Mouse (Mus musculus) lung, embryonic 15.5 days (tissue): Measurements from ENCODE around the gene Unc13c. TPM values are rescaled to one million over a fixed set of nuclear protein-coding genes. Genes with fewer than 3 reads are reported as not detected.
A peak's percentile ranks its signal among the peaks of the same experiment; 100 is the strongest.

Experiments used
- ATAC-seq: fragments of 200-750 bp; cut with Nextera tagmentation; 2 replicates; pipeline ENCODE4 v1.8.0; 2017; ENCODE audit warnings: moderate number of reproducible peaks, borderline replicate concordance; ENCODE audit not compliant: low FRiP score, low TSS enrichment; ENCODE audit errors: extremely low read depth
- H3K27ac ChIP-seq: fragments of 300-500 bp; sonication (generic); 2 replicates; pipeline ENCODE4 v1.5.1; 2015; ENCODE audit warnings: moderate library complexity, mild to moderate bottlenecking, inconsistent platforms
- H3K27me3 ChIP-seq: fragments of 300-500 bp; sonication (generic); 2 replicates; pipeline ENCODE4 v1.6.1; 2015; ENCODE audit warnings: inconsistent platforms
- H3K36me3 ChIP-seq: fragments of 300-500 bp; sonication (generic); 2 replicates; pipeline ENCODE4 v1.6.1; 2015; ENCODE audit warnings: inconsistent platforms
- H3K4me1 ChIP-seq: fragments of 300-500 bp; sonication (generic); 2 replicates; pipeline ENCODE4 v1.6.1; 2015; ENCODE audit warnings: inconsistent platforms
- H3K4me2 ChIP-seq: fragments of 300-500 bp; sonication (generic); 2 replicates; pipeline ENCODE4 v1.6.1; 2015; ENCODE audit warnings: inconsistent platforms, mild to moderate bottlenecking, moderate library complexity
- H3K4me3 ChIP-seq: fragments of 300-500 bp; sonication (generic); 2 replicates; pipeline ENCODE4 v1.5.1; 2015; ENCODE audit warnings: mild to moderate bottlenecking, inconsistent platforms
- H3K9ac ChIP-seq: fragments of 300-500 bp; sonication (generic); 2 replicates; pipeline ENCODE4 v1.6.1; 2015; ENCODE audit warnings: inconsistent platforms
- H3K9me3 ChIP-seq: fragments of 300-500 bp; sonication (generic); 2 replicates; pipeline ENCODE4 v1.6.1; 2016; ENCODE audit warnings: inconsistent platforms
- WGBS: fragments of 180-500 bp; shearing (Covaris S2); methylation state at CpG from one replicate; pipeline ENCODE4 v1.1.7; 2015; 5-methylcytosine and 5-hydroxymethylcytosine counted together
- polyA plus RNA-seq: library from polyadenylated mRNA; unstranded; fragments of >200 nt; fragmentation: Nextera tagmentation; extraction: Ambion mirVana; gene quantifications from 2 replicates; pipeline ENCODE4 v1.2.1, GENCODE M21; 2015

Gene Unc13c
- 0.20 and 0.25 TPM in 2 replicates for polyA plus RNA-seq

GRCm38 (mm10) chr9:73968641-73969121 lies at the start of gene Unc13c:
Gene Unc13c (minus strand): TSS chr9:73968966.
- under 1% methylated on average over 17 of the region's 17 CpGs for WGBS
- H3K9ac ChIP-seq, result 0 out of 2 replicates have a peak within 1 kb of the TSS, but pooled peaks have one; percentile 4
- ATAC-seq, result no peak; the same call in 1 of the 2 replicates

DNA sequence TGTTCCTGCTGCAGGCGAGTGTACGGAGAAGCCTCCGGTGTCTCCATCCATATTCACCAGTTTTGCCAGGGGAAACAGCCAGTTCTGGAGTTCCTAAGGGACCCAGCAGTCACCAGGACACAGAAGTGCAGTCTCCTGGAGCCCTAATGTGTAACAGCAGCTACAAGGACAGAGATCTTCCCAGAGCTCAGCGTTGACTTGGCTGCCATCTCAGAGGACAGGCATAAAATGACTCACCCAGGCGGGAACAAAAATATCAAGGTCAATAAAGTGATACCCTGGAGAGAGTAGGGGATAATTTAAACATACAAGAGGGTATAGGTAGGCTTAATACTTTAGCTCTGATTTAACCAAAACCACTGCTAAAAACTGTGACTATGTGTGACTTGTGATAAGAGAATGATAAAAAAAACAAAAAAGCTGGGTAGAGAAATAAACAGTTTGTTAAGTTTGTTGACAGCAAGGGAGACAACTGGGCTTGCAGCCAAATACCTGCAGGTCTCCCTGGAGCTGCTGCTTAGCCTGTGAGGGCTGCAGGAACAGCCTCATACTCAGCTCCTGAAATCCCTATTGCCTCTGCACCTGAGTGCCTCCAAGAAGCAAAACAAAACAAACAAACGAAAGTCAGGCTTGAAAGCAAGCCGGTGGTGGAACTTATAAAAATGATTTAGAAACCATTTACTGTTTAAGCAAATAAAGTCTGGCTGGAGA lies 39.4 kb upstream of the Unc13c start:
- Histone ChIP-seq H3K4me3 (no peak overlapping the region), H3K27me3 (no peaks in the 10 kb centered on the region; the same call in 1 of the 2 replicates), H3K36me3 (no peaks in the 10 kb centered on the region), H3K27ac (no peak overlapping the region), H3K9me3 (no peaks in the 10 kb centered on the region), H3K9ac (no peak overlapping the region), H3K4me2 (no peak overlapping the region), H3K4me1 (no peaks in the 10 kb centered on the region)
- 54% methylated on average over 7 of the region's 7 CpGs for WGBS
- no peak for ATAC-seq

More at GRCm38 (mm10) chr9:73968641-73969121, at the start of gene Unc13c:
- Histone ChIP-seq H3K4me2 (peak within 1 kb of the TSS; percentile 53), H3K4me3 (peak within 1 kb of the TSS; percentile 24), H3K9me3 (no peaks in the 10 kb centered on the region), H3K27ac (no peak within 1 kb of the TSS), H3K27me3 (peaks cover 14% of the 10 kb centered on the region; the same call in 1 of the 2 replicates), H3K4me1 (peaks cover 16% of the 10 kb centered on the region), H3K36me3 (no peaks in the 10 kb centered on the region)

- H3K9me3 ChIP-seq, result no peaks in the 10 kb centered on the region
- H3K4me1 ChIP-seq, result no peaks in the 10 kb centered on the region
- H3K27me3 ChIP-seq, result no peaks in the 10 kb centered on the region
- ATAC-seq, result no peak
- H3K27ac ChIP-seq, result no peak overlapping the region
- no peak overlapping the region for H3K9ac ChIP-seq
- no peaks in the 10 kb centered on the region for H3K36me3 ChIP-seq
- no peak overlapping the region for H3K4me3 ChIP-seq
- no peak overlapping the region for H3K4me2 ChIP-seq
- WGBS, result 31% methylated on average over 6 of the region's 6 CpGs
Measured at GRCm38 (mm10) chr9:74002388-74002990, 33.7 kb upstream of the Unc13c start.

DNA sequence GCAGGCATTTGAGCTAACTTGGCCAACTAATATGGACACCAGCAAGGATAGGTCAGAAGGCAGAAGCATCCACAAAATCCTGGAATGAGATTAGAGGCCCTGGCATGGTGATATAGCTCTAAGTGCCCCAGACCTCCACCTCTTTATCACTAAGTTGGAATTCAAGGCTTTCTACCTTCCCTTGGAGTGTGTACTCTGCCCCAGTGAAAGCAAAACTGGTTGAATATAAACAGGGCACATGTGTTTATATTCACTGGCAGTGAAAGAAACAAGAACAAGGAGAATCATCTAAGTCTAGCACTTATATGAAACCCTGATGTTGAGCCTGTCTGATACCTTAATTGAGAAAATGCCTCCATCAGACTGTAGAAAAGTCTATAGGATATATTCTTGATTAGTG lies 19.3 kb upstream of the Unc13c start:
- Histone ChIP-seq H3K27ac (no peak overlapping the region), H3K4me1 (no peaks in the 10 kb centered on the region)
- no peak for ATAC-seq

DNA sequence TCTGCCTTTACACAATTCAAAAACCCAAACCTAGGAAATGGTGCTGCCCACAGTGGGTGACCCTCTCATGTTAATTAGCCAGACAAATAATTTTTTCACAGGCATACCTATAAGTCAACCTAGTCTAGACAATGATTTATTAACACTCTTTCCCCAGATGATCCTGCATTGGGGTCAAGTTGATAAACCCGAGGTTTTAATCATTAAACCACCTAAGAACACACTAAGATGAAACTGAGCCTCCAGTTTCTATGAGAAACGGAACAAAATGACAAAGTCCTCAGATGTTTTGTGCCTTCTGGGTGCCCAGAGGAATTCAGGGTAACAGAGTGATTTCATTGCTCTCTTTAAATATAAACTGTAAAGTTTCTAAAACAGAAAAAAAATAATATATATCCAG lies 18.5 kb upstream of the Unc13c start:
- H3K27me3 ChIP-seq, result no peaks in the 10 kb centered on the region
- no peak overlapping the region for H3K27ac ChIP-seq
- H3K9me3 ChIP-seq, result no peaks in the 10 kb centered on the region
- H3K4me2 ChIP-seq, result no peak overlapping the region
- H3K36me3 ChIP-seq, result no peaks in the 10 kb centered on the region
- H3K4me3 ChIP-seq, result no peak overlapping the region
- no peak for ATAC-seq
- H3K9ac ChIP-seq, result no peak overlapping the region
- no peaks in the 10 kb centered on the region for H3K4me1 ChIP-seq
- 52% methylated on average over 2 of the region's 2 CpGs for WGBS

More for the DNA sequence above, 19.3 kb upstream of the Unc13c start:
- Histone ChIP-seq H3K36me3 (no peaks in the 10 kb centered on the region), H3K27me3 (no peaks in the 10 kb centered on the region), H3K4me3 (no peak overlapping the region), H3K9ac (no peak overlapping the region), H3K4me2 (no peak overlapping the region), H3K9me3 (no peaks in the 10 kb centered on the region)

DNA sequence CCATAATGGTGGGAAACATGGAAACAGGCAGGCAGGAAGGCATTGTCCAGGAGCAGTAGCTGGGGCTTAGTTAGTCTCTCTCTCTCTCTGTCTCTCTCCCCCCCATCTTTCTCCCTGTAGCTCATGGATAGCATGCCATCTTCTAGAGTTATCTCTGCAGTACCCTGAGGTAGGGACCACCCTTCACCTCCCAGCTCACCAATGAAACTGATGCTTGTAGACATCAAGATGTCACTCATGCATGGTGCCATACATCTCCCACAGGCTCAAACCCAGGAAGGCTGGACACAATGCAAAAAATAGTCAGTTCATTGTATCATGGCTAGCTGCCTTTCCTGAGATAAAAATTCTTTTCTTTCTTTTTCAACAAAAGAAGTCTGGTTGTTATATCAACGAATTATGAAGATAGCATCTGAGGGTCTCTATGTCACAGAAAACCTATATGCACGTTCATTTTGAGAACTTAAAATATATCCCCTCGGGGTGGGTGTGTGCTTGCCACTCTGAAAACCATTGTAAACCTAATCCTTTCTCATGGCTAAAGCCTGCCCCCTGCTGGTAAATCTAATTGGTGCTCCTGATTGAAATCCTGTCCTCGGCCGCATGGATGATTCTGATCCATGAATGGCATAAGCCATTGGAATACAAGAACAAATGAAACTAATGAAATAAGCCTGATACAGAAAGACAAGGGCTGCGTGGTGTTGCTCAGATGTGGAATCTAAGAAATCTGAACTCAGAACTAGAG lies 14.0 kb upstream of the Unc13c start:
- no peak overlapping the region for H3K4me2 ChIP-seq
- no peaks in the 10 kb centered on the region for H3K9me3 ChIP-seq
- H3K36me3 ChIP-seq, result no peaks in the 10 kb centered on the region
- no peaks in the 10 kb centered on the region for H3K27me3 ChIP-seq
- ATAC-seq, result no peak
- H3K4me1 ChIP-seq, result no peaks in the 10 kb centered on the region
- H3K4me3 ChIP-seq, result no peak overlapping the region
- no peak overlapping the region for H3K27ac ChIP-seq
- 7% methylated on average over 6 of the region's 6 CpGs for WGBS
- no peak overlapping the region for H3K9ac ChIP-seq

DNA sequence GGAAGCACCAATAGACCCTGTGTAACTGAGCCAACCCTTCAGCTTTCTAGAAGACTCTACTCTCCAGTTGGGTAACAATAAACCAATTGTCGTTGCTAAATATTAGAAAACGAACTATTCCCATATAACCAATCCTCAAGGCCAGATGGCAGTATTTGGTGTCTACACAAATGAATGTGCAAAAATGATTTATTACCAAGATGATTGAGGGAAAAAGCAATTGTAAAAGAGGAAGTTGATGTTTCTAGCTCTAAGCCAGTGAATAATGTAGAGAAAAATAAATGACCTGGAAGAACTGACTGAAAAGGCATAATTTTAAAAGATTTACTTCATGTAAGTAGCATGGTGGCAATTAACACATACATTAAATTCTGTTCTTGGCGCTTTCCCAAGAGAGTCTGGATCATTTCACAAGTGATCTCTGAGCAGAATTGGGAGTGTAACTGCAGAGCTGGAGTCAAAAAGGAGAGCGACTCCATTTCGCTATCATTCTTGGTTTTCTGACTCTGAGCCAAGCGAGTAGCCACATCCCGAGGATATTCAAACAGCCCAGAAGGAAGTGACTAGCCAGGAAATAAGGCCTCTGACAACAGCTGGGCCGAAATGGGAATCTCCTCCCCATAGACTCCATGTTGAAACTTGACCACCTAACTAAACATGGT lies 3.7 kb upstream of the Unc13c start:
- Histone ChIP-seq H3K36me3 (no peaks in the 10 kb centered on the region), H3K27me3 (peaks cover 14% of the 10 kb centered on the region; the same call in 1 of the 2 replicates), H3K27ac (no peak overlapping the region), H3K4me3 (no peak overlapping the region), H3K4me2 (no peak overlapping the region), H3K9ac (no peak overlapping the region), H3K9me3 (no peaks in the 10 kb centered on the region), H3K4me1 (peaks cover 8% of the 10 kb centered on the region)
- ATAC-seq, result no peak
- WGBS, result 61% methylated on average over 8 of the region's 8 CpGs

GRCm38 (mm10) chr9:73970717-73971116 lies 2.0 kb upstream of the Unc13c start:
- Histone ChIP-seq H3K9ac (no peak overlapping the region), H3K4me1 (peaks cover 8% of the 10 kb centered on the region), H3K9me3 (no peaks in the 10 kb centered on the region), H3K4me2 (no peak overlapping the region), H3K27ac (no peak overlapping the region), H3K36me3 (no peaks in the 10 kb centered on the region), H3K27me3 (peaks cover 14% of the 10 kb centered on the region; the same call in 1 of the 2 replicates), H3K4me3 (no peak overlapping the region)
- no peak for ATAC-seq
- WGBS, result 54% methylated on average over 9 of the region's 9 CpGs

DNA sequence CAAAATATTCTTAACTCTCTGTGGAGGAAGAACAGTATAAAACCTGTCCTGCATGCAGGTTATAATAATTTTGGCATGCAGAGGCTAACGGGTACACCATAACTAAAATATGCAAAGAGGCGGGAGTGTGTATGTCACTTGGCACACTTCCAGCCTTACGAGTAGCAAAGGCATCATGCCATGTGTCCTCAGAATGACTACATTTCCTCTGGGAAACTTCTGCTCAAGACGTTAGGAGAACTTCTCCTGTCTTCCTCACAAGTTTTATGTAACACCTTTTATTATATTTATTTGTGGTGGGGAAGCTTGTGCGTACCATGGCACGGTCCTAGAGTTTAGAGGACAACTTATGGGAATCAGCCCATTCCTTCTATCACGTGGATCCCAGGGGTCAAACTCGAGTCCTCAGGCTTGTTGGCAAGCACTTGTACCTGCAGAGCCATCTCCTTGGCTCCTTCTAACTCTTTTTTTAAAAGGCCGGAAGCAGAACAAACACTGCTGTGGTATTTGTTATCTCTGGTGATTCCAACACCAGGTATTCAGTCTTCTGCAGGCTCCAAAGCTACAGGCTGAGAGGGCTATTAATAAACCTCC lies 3.3 kb downstream of the Unc13c start:
- WGBS, result 23% methylated on average over 9 of the region's 9 CpGs
- no peak overlapping the region for H3K4me2 ChIP-seq
- peaks cover 14% of the 10 kb centered on the region; the same call in 1 of the 2 replicates for H3K27me3 ChIP-seq
- ATAC-seq, result no peak
- no peaks in the 10 kb centered on the region for H3K36me3 ChIP-seq
- H3K4me1 ChIP-seq, result peaks cover 16% of the 10 kb centered on the region
- H3K27ac ChIP-seq, result no peak overlapping the region
- no peak overlapping the region for H3K4me3 ChIP-seq
- H3K9ac ChIP-seq, result no peak overlapping the region
- no peaks in the 10 kb centered on the region for H3K9me3 ChIP-seq

DNA sequence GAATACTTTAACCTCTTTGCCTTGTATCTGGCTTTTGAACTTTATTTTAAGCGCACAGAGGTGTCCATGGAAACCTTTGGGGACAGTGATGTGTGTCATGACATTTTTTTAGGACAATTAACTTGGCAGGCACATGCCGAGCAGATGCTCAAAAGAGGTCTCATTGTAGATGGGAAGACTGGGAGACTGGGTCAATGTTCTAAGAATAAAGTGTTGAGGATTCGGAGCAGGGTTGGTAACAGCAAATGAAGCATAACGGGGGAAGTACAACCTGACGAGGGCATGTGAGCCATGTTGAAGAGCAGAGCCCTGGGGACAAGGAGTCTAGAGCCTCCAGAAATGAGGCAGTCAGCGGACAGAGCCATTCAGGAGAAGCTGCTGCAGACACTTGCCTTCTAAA lies 6.3 kb downstream of the Unc13c start:
- no peaks in the 10 kb centered on the region; the same call in 1 of the 2 replicates for H3K27me3 ChIP-seq
- H3K4me3 ChIP-seq, result no peak overlapping the region
- no peaks in the 10 kb centered on the region for H3K36me3 ChIP-seq
- no peaks in the 10 kb centered on the region for H3K9me3 ChIP-seq
- no peak overlapping the region for H3K9ac ChIP-seq
- H3K27ac ChIP-seq, result no peak overlapping the region
- H3K4me2 ChIP-seq, result no peak overlapping the region
- ATAC-seq, result no peak
- 83% methylated on average over 6 of the region's 6 CpGs for WGBS
- H3K4me1 ChIP-seq, result peaks cover 8% of the 10 kb centered on the region

GRCm38 (mm10) chr9:73952331-73952730 lies 16.4 kb downstream of the Unc13c start:
- Histone ChIP-seq H3K4me1 (no peaks in the 10 kb centered on the region), H3K36me3 (no peaks in the 10 kb centered on the region), H3K9me3 (no peaks in the 10 kb centered on the region), H3K9ac (no peak overlapping the region), H3K27me3 (no peaks in the 10 kb centered on the region), H3K4me2 (no peak overlapping the region), H3K4me3 (no peak overlapping the region), H3K27ac (no peak overlapping the region)
- ATAC-seq, result no peak
